Mouse (Mus musculus): ENCODE measurements around the gene Ddx27.

- TF ChIP-seq CTCF (IDR thresholded peaks at IDR 0.05; ENCODE audit: insufficient read depth, low read depth, low read length): no peak
- no peak for TF ChIP-seq POLR2A (IDR thresholded peaks at IDR 0.05; ENCODE audit: insufficient read depth, low read depth, low read length)
These were observed 5.5 kb upstream of the Ddx27 start for GRCm38 (mm10) chr2:167009483-167009882.
